Mouse (Mus musculus): ENCODE measurements at regions not wholly inside any gene's neighbourhood (a gene's known extent, or its start where the extent isn't known, plus 50 kb on each side); places are given as distances from the start of the nearest gene placed in this dataset.

- Histone ChIP-seq H3K4me2 (ENCODE audit: low read length) (no peak overlapping the region), H3K9me3 (replicated peaks; ENCODE audit: control insufficient read depth, low read length) (no peaks in the 10 kb centered on the region)
Measured at GRCm38 (mm10) chr12:9304146-9304545, 265.8 kb upstream of the Osr1 start.

GRCm38 (mm10) chr12:9337891-9338672 lies 231.8 kb upstream of the Osr1 start:
- H3K4me1 ChIP-seq (ENCODE audit: control insufficient read depth, insufficient read depth, low read length): no peaks in the 10 kb centered on the region

More at GRCm38 (mm10) chr12:9304146-9304545, 265.8 kb upstream of the Osr1 start:
- H3K9ac ChIP-seq (ENCODE audit: low read length): no peak overlapping the region
- H3K4me1 ChIP-seq (ENCODE audit: control insufficient read depth, insufficient read depth, low read length): no peaks in the 10 kb centered on the region
- H3K36me3 ChIP-seq (ENCODE audit: control insufficient read depth, insufficient read depth, low read length): no peaks in the 10 kb centered on the region
- no peaks in the 10 kb centered on the region for H3K27me3 ChIP-seq (replicated peaks; ENCODE audit: control insufficient read depth, insufficient read depth, low read length)
- no peak overlapping the region for H3K27ac ChIP-seq (ENCODE audit: low read depth, low read length)
- no peak overlapping the region for H3K4me3 ChIP-seq (ENCODE audit: low read depth, low read length)
- ATAC-seq: no peak
- 84% methylated on average over 2 of the region's 2 CpGs for WGBS
- DNase-seq (ENCODE audit: low spot score): no peak

DNA sequence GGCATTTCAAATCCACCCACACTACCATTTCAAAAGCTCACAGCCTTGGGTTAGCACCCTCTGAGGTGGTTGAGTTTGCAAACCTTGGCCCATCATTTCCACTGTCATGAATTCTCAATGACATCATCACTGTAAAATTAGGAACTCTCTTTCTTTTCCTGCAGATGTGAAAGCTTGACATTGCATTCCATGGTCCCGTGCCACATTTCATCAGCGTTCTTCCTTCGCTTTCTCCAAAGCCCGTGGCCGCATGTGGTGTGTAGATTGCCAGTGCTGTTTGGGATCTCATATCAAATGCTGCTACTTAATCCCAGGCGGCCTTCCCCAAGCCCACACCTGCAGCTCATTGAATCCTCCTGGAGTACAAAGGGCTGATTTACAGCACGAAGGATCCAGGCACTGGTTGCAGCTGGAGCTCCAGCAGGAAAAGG lies 231.1 kb upstream of the Osr1 start:
- Histone ChIP-seq H3K4me3 (ENCODE audit: low read depth, low read length) (no peak overlapping the region), H3K27ac (ENCODE audit: low read depth, low read length) (no peak overlapping the region), H3K9me3 (replicated peaks; ENCODE audit: control insufficient read depth, low read length) (no peaks in the 10 kb centered on the region), H3K4me2 (ENCODE audit: low read length) (no peak overlapping the region), H3K36me3 (ENCODE audit: control insufficient read depth, insufficient read depth, low read length) (no peaks in the 10 kb centered on the region), H3K9ac (ENCODE audit: low read length) (no peak overlapping the region), H3K4me1 (ENCODE audit: control insufficient read depth, insufficient read depth, low read length) (no peaks in the 10 kb centered on the region), H3K27me3 (replicated peaks; ENCODE audit: control insufficient read depth, insufficient read depth, low read length) (no peaks in the 10 kb centered on the region)
- WGBS: 66% methylated on average over 7 of the region's 7 CpGs
- ATAC-seq (no peak), DNase-seq (ENCODE audit: low spot score) (peak; percentile 5)

More at GRCm38 (mm10) chr12:9337891-9338672, 231.8 kb upstream of the Osr1 start:
- H3K9me3 ChIP-seq (replicated peaks; ENCODE audit: control insufficient read depth, low read length): no peaks in the 10 kb centered on the region
- H3K4me2 ChIP-seq (ENCODE audit: low read length): no peak overlapping the region
- WGBS: 77% methylated on average over 5 of the region's 5 CpGs
- ATAC-seq (no peak), DNase-seq (ENCODE audit: low spot score) (no peak)
- H3K27me3 ChIP-seq (replicated peaks; ENCODE audit: control insufficient read depth, insufficient read depth, low read length): no peaks in the 10 kb centered on the region
- H3K9ac ChIP-seq (ENCODE audit: low read length): no peak overlapping the region
- H3K27ac ChIP-seq (ENCODE audit: low read depth, low read length): no peak overlapping the region
- no peak overlapping the region for H3K4me3 ChIP-seq (ENCODE audit: low read depth, low read length)
- H3K36me3 ChIP-seq (ENCODE audit: control insufficient read depth, insufficient read depth, low read length): no peaks in the 10 kb centered on the region

DNA sequence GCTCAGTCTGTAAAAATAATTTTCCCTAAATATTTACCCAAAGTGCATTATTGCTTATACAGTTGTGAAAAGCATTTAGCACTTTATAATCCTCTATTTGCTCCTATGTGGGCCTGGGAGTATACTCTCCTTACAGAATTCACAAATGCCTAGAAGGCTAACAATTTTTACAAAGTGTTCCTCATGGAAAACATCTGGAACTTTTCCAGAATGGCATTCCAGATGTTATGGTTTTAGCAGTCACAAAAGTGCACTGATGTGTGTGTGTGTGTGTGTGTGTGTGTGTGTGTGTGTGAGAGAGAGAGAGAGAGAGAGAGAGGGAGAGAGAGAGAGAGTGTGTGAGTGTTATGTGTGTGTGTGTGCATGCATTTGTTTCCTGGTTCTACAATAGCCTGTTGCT lies 229.1 kb upstream of the Osr1 start:
- Histone ChIP-seq H3K4me2 (ENCODE audit: low read length) (no peak overlapping the region), H3K4me1 (ENCODE audit: control insufficient read depth, insufficient read depth, low read length) (no peaks in the 10 kb centered on the region), H3K27me3 (replicated peaks; ENCODE audit: control insufficient read depth, insufficient read depth, low read length) (no peaks in the 10 kb centered on the region), H3K9ac (ENCODE audit: low read length) (no peak overlapping the region), H3K27ac (ENCODE audit: low read depth, low read length) (no peak overlapping the region), H3K9me3 (replicated peaks; ENCODE audit: control insufficient read depth, low read length) (no peaks in the 10 kb centered on the region), H3K36me3 (ENCODE audit: control insufficient read depth, insufficient read depth, low read length) (no peaks in the 10 kb centered on the region), H3K4me3 (ENCODE audit: low read depth, low read length) (no peak overlapping the region)
- DNase-seq (ENCODE audit: low spot score) (no peak), ATAC-seq (no peak)

- no peaks in the 10 kb centered on the region for H3K27me3 ChIP-seq (replicated peaks; ENCODE audit: control insufficient read depth, insufficient read depth, low read length)
- H3K36me3 ChIP-seq (ENCODE audit: control insufficient read depth, insufficient read depth, low read length): no peaks in the 10 kb centered on the region
- H3K9me3 ChIP-seq (replicated peaks; ENCODE audit: control insufficient read depth, low read length): no peaks in the 10 kb centered on the region
- H3K27ac ChIP-seq (ENCODE audit: low read depth, low read length): no peak overlapping the region
- H3K9ac ChIP-seq (ENCODE audit: low read length): no peak overlapping the region
- DNase-seq (ENCODE audit: low spot score) (no peak), ATAC-seq (no peak)
- WGBS: 88% methylated on average over 1 of the region's 1 CpGs
- H3K4me3 ChIP-seq (ENCODE audit: low read depth, low read length): no peak overlapping the region
- no peak overlapping the region for H3K4me2 ChIP-seq (ENCODE audit: low read length)
- H3K4me1 ChIP-seq (ENCODE audit: control insufficient read depth, insufficient read depth, low read length): no peaks in the 10 kb centered on the region
Measured at GRCm38 (mm10) chr12:9345359-9345758, 224.6 kb upstream of the Osr1 start.

DNA sequence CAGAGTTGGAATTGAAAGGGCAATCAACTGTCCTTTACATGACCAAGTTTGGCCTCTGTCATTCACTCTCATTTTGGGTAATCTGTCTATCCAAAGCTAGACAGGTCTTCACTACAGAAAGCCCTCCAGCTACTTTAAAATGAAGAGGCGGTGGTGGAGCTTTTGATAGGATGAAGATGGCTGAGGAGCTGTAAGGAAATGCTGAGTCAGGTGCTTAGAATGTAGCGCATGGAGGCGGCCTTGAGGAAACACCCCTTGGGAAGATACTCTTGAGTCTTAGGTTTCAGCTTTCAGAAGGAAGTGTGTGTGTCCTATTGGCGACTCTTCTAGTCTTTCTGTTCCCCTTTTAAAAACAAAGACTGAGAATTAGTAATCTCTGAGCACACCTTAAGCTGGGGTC lies 214.4 kb upstream of the Osr1 start:
- Histone ChIP-seq H3K36me3 (ENCODE audit: control insufficient read depth, insufficient read depth, low read length) (no peaks in the 10 kb centered on the region), H3K27me3 (replicated peaks; ENCODE audit: control insufficient read depth, insufficient read depth, low read length) (no peaks in the 10 kb centered on the region), H3K9ac (ENCODE audit: low read length) (no peak overlapping the region), H3K4me2 (ENCODE audit: low read length) (no peak overlapping the region), H3K9me3 (replicated peaks; ENCODE audit: control insufficient read depth, low read length) (no peaks in the 10 kb centered on the region), H3K4me3 (ENCODE audit: low read depth, low read length) (no peak overlapping the region), H3K27ac (ENCODE audit: low read depth, low read length) (no peak overlapping the region), H3K4me1 (ENCODE audit: control insufficient read depth, insufficient read depth, low read length) (no peaks in the 10 kb centered on the region)
- no peak for ATAC-seq
- WGBS: 85% methylated on average over 4 of the region's 4 CpGs
- DNase-seq (ENCODE audit: low spot score): no peak

DNA sequence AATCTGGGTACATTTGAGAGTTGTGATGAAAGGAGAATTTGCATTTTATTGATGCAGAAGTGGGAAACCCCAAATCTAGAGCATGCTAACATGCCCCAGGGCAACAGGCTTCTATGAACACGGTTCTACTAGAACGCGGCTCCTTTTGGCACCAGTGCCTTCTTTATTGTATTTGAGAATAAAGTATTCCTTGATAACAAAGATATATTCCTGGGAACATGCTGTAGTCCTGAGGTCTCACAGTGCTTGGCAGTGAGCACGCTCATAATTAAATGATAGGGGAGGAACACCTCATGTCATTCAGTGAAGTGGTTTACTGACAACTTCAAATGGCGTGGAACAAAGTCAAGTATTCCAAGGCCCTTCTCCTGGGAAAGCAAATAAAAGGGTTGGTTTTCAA lies 212.1 kb upstream of the Osr1 start:
- H3K36me3 ChIP-seq (ENCODE audit: control insufficient read depth, insufficient read depth, low read length): no peaks in the 10 kb centered on the region
- WGBS: 87% methylated on average over 5 of the region's 5 CpGs
- H3K4me2 ChIP-seq (ENCODE audit: low read length): no peak overlapping the region
- ATAC-seq (no peak), DNase-seq (ENCODE audit: low spot score) (no peak)
- H3K4me3 ChIP-seq (ENCODE audit: low read depth, low read length): no peak overlapping the region
- H3K27ac ChIP-seq (ENCODE audit: low read depth, low read length): no peak overlapping the region
- H3K27me3 ChIP-seq (replicated peaks; ENCODE audit: control insufficient read depth, insufficient read depth, low read length): no peaks in the 10 kb centered on the region
- no peaks in the 10 kb centered on the region for H3K4me1 ChIP-seq (ENCODE audit: control insufficient read depth, insufficient read depth, low read length)
- H3K9ac ChIP-seq (ENCODE audit: low read length): no peak overlapping the region
- no peaks in the 10 kb centered on the region for H3K9me3 ChIP-seq (replicated peaks; ENCODE audit: control insufficient read depth, low read length)

DNA sequence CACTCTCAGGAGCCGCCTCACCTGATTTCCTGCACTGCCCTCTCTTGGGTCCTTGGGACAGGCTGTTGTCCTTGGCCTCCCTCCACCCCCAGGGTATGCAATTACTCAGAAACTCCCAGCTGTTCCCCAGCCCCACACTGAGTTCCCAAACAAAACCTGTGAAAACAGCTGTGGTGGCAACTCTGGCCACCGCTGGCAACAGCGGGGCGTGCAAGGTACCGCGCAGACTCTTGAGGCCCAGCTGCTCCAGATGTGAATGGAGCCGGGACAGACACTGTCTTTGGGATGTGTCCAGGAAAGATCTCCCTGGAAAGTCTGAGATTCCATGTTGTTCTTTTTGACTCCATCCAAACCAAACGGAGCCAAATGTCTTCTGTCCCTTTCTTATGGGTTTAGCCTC lies 211.0 kb upstream of the Osr1 start:
- ATAC-seq: no peak
- WGBS: 68% methylated on average over 8 of the region's 8 CpGs
- no peaks in the 10 kb centered on the region for H3K36me3 ChIP-seq (ENCODE audit: control insufficient read depth, insufficient read depth, low read length)

DNA sequence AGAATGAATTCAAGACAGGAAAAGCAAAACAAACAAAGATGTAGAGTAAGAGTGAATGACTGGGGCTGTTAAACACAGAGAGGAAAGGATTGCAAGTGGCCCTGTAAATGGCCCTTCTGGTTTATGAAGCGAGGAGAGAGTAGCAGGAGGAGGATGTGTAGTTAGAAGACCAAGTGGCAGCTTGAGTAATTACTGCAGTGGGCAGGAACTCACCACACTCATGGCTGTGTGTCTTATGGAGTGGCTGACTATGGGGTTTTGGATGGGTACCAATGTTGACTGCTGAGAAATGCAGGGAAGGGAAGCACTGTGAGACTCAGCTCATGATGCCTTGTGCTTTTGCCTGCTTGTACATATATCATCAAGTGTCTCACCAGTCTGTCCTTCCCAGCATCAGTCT lies 204.0 kb upstream of the Osr1 start:
- no peaks in the 10 kb centered on the region for H3K36me3 ChIP-seq (ENCODE audit: control insufficient read depth, insufficient read depth, low read length)
- H3K9ac ChIP-seq (ENCODE audit: low read length): no peak overlapping the region
- no peak overlapping the region for H3K4me3 ChIP-seq (ENCODE audit: low read depth, low read length)
- no peaks in the 10 kb centered on the region for H3K4me1 ChIP-seq (ENCODE audit: control insufficient read depth, insufficient read depth, low read length)
- DNase-seq (ENCODE audit: low spot score) (no peak), ATAC-seq (no peak)
- 88% methylated on average over 1 of the region's 1 CpGs for WGBS
- H3K4me2 ChIP-seq (ENCODE audit: low read length): no peak overlapping the region
- H3K9me3 ChIP-seq (replicated peaks; ENCODE audit: control insufficient read depth, low read length): no peaks in the 10 kb centered on the region
- H3K27ac ChIP-seq (ENCODE audit: low read depth, low read length): no peak overlapping the region
- H3K27me3 ChIP-seq (replicated peaks; ENCODE audit: control insufficient read depth, insufficient read depth, low read length): no peaks in the 10 kb centered on the region

More for the DNA sequence above, 211.0 kb upstream of the Osr1 start:
- Histone ChIP-seq H3K27me3 (replicated peaks; ENCODE audit: control insufficient read depth, insufficient read depth, low read length) (no peaks in the 10 kb centered on the region), H3K27ac (ENCODE audit: low read depth, low read length) (no peak overlapping the region), H3K4me2 (ENCODE audit: low read length) (no peak overlapping the region), H3K9ac (ENCODE audit: low read length) (no peak overlapping the region), H3K9me3 (replicated peaks; ENCODE audit: control insufficient read depth, low read length) (no peaks in the 10 kb centered on the region), H3K4me1 (ENCODE audit: control insufficient read depth, insufficient read depth, low read length) (no peaks in the 10 kb centered on the region), H3K4me3 (ENCODE audit: low read depth, low read length) (no peak overlapping the region)
- DNase-seq (ENCODE audit: low spot score): no peak

Measured in forebrain, embryonic 14.5 days (tissue).